Mouse (Mus musculus) liver, postnatal 0 days (tissue): Measurements from ENCODE around the gene D430041D05Rik.

Experiments
- CTCF ChIP-seq: sonication (generic); IDR thresholded peaks from 2 replicates; pipeline ENCODE4 v1.5.1; 2016; ENCODE audit warnings: antibody characterized with exemption, low read depth
- EP300 ChIP-seq: IDR thresholded peaks from 2 replicates; pipeline ENCODE4 v1.6.1; 2016; ENCODE audit warnings: antibody characterized with exemption, low read depth, mild to moderate bottlenecking

DNA sequence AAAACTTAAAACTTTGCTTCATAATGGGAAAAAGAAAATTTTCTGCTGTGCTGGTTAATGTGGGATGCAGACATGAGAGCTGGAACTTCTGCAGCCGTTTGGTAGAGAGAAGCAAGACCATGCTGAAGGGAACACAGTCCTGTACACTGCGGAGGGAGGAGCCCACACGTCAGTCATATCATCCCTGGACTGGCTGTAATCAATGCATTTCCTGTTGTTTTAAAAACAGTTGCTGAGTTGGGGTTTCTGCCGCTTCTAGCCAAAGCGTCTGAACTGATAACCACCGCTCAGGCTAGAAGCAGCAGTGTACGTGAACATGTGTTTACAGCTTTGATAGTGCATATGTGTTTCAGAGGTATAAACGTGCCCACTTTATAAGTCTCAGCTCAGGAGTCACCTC lies 231.2 kb downstream of the D430041D05Rik start:
- TF ChIP-seq CTCF (no peak), EP300 (no peak)
